Mouse (Mus musculus) kidney, postnatal 4 days (tissue): ENCODE measurements around the gene Ces1b.
A peak's percentile ranks its signal among the peaks of the same experiment; 100 is the strongest.

Experiments used
- DNase-seq, 2 experiments: peaks; one replicate each; pipeline ENCODE4 v3.0.0; 2021; ENCODE audit warnings: mixed read lengths in 2 of 2

The Ces1b gene

GRCm38 (mm10) chr8:93079887-93080286 lies at the start of gene Ces1b:
TSS of gene Ces1b (minus strand) at chr8:93080017.
- DNase-seq = no peak

- no peak for DNase-seq
Observed at GRCm38 (mm10) chr8:93126476-93126875, 46.7 kb upstream of the Ces1b start.

- DNase-seq = no peak
Observed at GRCm38 (mm10) chr8:93122005-93122404, 42.2 kb upstream of the Ces1b start.

GRCm38 (mm10) chr8:93095376-93095775 lies 15.6 kb upstream of the Ces1b start:
- peak; percentile 46 for DNase-seq

GRCm38 (mm10) chr8:93091324-93091723 lies 11.5 kb upstream of the Ces1b start:
- DNase-seq = no peak

DNA sequence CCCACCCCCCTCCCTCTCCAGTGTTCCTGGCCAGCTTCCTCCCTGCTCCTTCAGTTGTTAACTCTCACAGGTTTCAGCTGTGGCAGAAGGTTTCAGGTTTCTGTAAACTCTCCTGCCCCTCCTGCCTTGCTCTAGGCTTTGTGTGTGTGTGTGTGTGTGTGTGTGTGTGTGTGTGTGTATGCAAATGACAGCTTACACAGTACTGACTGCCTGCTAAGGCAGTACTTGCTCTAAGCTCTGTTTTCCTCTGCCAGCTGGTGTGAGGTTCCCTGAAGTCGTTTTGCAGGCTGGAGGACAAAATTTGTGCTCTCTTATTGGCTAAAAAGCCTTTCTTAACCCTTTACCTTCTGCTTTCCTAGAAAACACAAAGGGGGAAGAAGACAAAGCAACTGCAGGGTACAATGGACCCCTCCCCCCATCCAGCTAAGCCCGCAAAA lies 8.9 kb upstream of the Ces1b start:
- DNase-seq = peak; percentile 21 to 38

DNA sequence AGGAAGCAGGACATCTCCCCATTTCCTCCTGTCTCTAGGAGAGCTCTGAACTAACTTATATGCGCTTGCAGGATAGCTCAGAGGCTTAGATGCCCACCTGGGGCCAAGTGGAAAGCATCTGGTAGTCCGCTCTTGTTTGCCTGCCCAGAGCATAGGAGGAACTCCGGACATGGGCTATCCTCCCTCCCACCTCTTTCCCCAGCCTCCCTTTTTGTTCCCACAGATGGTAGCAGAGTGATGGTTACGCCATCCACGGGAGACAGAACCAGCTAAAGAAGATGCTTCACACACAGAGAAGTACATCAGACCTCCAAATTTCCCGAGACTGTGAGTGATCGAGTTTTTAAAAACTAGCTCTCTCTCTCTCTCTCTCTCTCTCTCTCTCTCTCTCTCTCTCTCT lies 8.4 kb upstream of the Ces1b start:
- no peak for DNase-seq

DNA sequence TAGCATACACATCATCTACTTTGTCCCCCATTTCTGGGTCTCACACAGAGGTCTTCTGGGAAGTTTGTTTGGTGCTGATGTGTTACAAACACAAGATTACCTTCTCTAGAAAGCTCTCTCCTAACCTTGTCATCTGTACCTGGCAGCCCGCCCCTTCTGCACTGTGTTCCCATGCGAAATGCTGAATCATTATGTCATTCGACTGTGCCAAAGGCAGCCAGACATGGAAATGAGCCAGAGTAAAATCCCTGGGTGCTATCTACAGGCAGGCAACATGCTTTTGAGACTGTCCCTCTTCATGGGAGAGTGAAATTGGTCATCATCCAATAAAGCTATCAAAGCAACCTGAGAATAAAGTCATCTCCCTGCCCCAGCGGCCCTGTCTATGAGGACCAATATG lies 4.6 kb downstream of the Ces1b start:
- no peak for DNase-seq

- DNase-seq = no peak
Observed at GRCm38 (mm10) chr8:93063416-93064117, 16.2 kb downstream of the Ces1b start.

GRCm38 (mm10) chr8:93059185-93059584 lies 20.6 kb downstream of the Ces1b start:
- peak; percentile 79 to 81 for DNase-seq

DNA sequence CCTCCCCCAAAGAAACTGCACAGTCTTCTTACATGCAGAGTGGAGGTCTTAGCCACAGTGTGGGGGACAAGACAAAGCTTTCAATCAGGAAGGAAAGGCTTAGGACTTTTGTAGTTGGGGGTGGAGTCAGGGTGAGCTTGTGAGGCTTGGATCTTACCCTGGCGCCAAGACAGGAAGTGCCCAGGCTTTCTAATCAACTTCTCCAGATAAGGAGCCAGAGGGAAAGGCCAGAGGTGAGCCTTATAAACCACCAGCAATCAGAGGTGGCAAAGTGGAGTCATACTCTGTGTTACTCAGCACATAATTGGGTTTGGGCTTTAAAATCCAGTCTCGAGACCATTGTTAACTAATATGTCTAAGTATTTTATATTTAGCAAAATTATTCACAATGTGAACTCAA lies 24.6 kb downstream of the Ces1b start:
- DNase-seq = no peak

GRCm38 (mm10) chr8:93048510-93049416 lies 31.1 kb downstream of the Ces1b start:
- no peak for DNase-seq

DNA sequence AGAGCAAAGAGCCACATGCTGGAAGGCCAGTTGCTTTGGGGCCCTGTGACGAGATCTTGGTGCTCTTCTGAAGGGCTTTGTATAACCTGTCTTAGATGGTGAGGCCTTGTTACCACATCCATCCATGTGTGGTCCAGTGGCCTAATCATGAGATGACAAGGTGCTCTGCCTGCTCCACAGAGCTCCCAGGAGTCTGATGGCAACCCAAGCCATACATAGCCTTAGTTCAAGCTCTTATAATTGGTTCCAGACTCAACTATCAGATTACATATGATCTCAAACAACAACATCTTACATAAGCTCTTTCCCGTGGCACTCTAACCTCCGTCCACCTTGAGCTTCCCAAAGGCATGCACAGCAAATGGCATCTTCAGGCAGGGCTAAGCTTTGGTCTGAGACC lies 31.7 kb downstream of the Ces1b start, which contains the start of gene Ces1a:
Gene Ces1a, minus strand, starts transcription at position 101 of the 400 bp plus-strand sequence.
- DNase-seq = no peak

GRCm38 (mm10) chr8:93043083-93043482 lies 36.7 kb downstream of the Ces1b start:
- DNase-seq = no peak

- no peak for DNase-seq
Observed at GRCm38 (mm10) chr8:93040776-93041567, 38.8 kb downstream of the Ces1b start.

- no peak for DNase-seq
Observed at GRCm38 (mm10) chr8:93040256-93040655, 39.6 kb downstream of the Ces1b start.

- no peak for DNase-seq
Observed at GRCm38 (mm10) chr8:93038831-93039230, 41.0 kb downstream of the Ces1b start.

DNA sequence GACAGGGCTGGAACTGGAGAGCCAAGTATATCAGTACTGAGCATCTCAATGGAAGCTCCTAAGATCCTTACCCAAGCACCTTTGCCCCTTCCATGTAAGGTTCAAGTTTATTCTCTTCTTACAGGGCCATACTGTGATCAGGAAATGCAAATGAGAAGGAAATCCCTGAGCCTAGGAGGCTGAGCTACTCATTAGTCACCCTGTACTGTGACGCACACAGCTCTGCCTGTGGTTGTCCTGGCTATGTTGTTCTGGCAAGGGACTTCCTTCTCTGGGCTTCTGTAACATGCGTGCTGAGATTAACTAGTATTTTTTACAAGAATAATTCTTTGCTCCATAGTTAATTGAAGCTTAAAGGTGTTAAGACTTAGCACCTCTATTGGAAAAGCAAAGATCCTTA lies 49.2 kb downstream of the Ces1b start:
- DNase-seq = no peak

DNA sequence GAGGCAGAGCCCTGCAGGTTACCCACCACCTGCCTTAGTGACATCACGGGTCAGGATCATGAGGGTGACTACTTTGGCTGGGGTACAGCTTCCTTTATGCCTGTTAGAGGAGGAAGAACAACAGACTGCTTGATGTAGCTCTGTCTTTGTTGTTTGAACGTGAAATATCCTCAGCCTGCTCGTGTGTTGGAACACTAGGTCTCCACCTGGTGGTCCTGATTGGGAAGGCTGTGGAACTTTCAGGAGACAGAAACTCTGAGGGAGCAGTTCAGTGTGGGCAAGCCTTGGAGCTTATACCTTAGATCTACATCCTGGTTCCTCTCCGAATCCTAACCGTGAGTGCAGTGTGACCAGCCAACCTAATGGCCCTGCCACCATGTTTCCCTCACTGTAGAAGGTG lies 58.1 kb downstream of the Ces1b start:
- no peak for DNase-seq

DNA sequence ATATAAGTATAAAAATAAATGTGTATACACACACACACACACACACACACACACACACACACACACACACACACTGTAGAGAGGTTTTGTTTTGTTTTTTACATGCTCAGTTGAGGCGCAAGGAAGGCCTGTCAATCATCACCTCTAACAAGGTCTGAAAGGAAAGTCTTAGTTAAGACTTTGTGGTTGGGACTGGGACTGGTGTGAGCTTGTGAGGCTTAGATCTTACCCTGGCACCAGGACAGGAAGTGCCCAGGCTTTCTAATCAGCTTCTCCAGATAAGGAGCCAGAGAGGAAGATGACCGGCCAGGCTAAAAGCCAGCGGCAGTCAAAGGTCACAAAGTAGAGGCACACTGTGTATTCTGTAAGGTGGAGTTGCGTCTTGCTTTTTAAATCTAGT lies 65.5 kb downstream of the Ces1b start:
- no peak for DNase-seq

DNA sequence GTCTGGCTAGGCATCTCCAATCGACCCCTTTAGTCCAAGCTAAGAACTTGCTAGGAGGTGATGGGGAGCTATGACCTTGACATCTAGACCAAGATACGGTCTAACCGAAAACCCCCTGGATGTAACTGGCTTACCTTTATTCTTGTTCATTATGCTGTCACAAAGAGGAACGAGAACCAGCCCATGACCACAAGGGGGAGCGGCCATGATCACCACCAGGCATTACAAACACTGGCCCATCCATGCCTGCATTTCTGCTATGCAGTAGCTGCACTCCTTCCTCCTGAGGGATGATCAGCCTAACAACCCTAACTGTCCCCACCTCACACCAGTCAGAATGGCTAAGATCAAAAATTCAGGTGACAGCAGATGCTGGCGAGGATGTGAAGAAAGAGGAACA lies 67.6 kb downstream of the Ces1b start:
- peak; percentile 22 to 26 for DNase-seq

DNA sequence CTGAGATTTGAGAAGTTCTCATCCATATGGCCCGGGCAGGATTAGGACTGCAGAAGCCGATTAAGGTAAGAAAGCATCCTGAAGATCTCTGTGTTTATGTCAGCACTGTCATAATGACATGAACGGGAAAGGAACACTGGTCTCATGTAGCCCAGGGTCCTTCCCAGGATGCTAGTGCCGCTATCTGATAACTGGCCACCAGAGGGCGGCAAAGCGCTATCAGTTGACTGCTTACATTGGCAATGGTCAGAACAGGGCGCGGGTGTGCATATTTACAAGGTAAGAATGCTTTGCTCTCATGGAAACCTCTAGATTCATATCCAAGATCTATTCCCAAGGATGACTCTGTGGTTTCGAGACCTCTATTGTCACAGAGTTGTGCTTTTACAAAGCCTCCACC lies 68.4 kb downstream of the Ces1b start:
- DNase-seq = peak; percentile 93 to 94

DNA sequence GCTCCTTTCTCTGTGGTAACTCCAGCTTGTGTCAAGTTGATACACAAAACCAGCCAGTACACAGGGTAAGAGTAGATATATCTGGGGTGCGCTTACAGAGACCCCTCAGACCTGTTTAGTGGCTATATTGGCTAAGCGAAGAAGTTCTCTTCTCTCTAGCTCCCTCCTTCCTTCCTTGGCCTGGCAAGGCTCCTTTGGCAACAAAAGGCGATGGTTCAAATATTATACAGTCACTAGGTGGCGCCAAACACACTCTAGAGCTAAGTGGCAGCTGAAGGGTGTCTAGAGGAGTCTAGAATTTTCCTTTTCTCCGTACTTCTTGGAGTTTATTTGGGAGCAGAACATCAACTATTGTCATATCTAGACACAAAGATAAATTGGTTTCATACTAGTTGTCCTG lies 69.5 kb downstream of the Ces1b start:
- peak; percentile 43 to 48 for DNase-seq
